Mouse (Mus musculus) hindbrain, embryonic 12.5 days (tissue): ENCODE results near the gene Slc6a9. TPM values are rescaled to one million over a fixed set of nuclear protein-coding genes. Genes with fewer than 3 reads are reported as not detected.

Source experiments
- ATAC-seq: fragments of 200-750 bp; cut with Nextera tagmentation; 2 replicates; pipeline ENCODE4 v1.8.0; 2017; ENCODE audit warnings: moderate TSS enrichment; ENCODE audit not compliant: low FRiP score
- H3K27ac ChIP-seq: fragments of 300-500 bp; sonication (generic); 2 replicates; pipeline ENCODE4 v1.5.1; 2016; ENCODE audit warnings: mild to moderate bottlenecking
- H3K27me3 ChIP-seq: fragments of 300-500 bp; sonication (generic); 2 replicates; pipeline ENCODE4 v1.6.1; 2016; ENCODE audit warnings: mild to moderate bottlenecking
- H3K36me3 ChIP-seq: fragments of 300-500 bp; sonication (generic); 2 replicates; pipeline ENCODE4 v1.6.1; 2016; ENCODE audit warnings: mild to moderate bottlenecking
- H3K4me1 ChIP-seq: fragments of 300-500 bp; sonication (generic); 2 replicates; pipeline ENCODE4 v1.6.1; 2016
- H3K4me2 ChIP-seq: fragments of 300-500 bp; sonication (generic); replicated peaks from 2 replicates; pipeline ENCODE4 v1.6.1; 2016; ENCODE audit warnings: mild to moderate bottlenecking
- H3K4me3 ChIP-seq: fragments of 300-500 bp; sonication (generic); 2 replicates; pipeline ENCODE4 v1.5.1; 2016; ENCODE audit warnings: mild to moderate bottlenecking
- H3K9ac ChIP-seq: fragments of 300-500 bp; sonication (generic); 2 replicates; pipeline ENCODE4 v1.6.1; 2016; ENCODE audit warnings: mild to moderate bottlenecking, moderate library complexity
- H3K9me3 ChIP-seq: fragments of 300-500 bp; sonication (generic); replicated peaks from 2 replicates; pipeline ENCODE4 v1.6.1; 2016; ENCODE audit warnings: mild to moderate bottlenecking
- WGBS: fragments of 180-500 bp; shearing (Covaris S2); methylation state at CpG from one replicate; pipeline ENCODE4 v1.1.7; 2016; 5-methylcytosine and 5-hydroxymethylcytosine counted together
- polyA plus RNA-seq: library from polyadenylated mRNA; unstranded; fragments of >200 nt; fragmentation: Nextera tagmentation; extraction: Ambion mirVana; gene quantifications from 2 replicates; pipeline ENCODE4 v1.2.1, GENCODE M21; 2016

Gene Slc6a9
- polyA plus RNA-seq, 1 experiment from 2014 or later: 19.7 TPM

DNA sequence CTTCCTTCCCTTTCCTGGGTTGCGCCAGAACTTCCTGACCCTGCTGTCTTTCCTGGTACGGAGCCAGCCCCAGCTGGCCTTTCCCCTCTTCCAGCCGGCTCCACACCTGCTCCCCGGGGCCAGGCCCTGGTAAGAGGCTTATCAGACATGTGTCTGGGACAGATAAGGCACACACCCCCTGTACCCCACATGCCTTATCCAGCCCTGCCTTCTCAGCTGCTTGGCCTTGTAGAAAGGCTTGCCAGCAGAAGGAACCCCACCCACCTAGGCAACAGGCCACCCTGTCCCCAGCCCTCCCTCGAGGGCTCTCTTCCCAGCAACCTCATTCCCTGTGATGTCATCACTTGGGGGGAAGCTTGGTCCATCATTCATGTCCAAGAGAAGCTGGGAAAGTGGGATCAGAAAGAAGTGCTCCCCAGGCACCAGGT lies 4.2 kb upstream of the Slc6a9 start:
- WGBS: 22% methylated on average over 5 of the region's 5 CpGs
- Histone ChIP-seq H3K4me3 (no peak overlapping the region), H3K36me3 (no peaks in the 10 kb centered on the region), H3K9me3 (no peaks in the 10 kb centered on the region), H3K4me2 (no peak overlapping the region; the same call in 1 of the 2 replicates), H3K4me1 (peaks cover 17% of the 10 kb centered on the region), H3K9ac (no peak overlapping the region), H3K27ac (no peak overlapping the region), H3K27me3 (peaks cover 13% of the 10 kb centered on the region; the same call in 1 of the 2 replicates)
- peak; percentile 54 for ATAC-seq

DNA sequence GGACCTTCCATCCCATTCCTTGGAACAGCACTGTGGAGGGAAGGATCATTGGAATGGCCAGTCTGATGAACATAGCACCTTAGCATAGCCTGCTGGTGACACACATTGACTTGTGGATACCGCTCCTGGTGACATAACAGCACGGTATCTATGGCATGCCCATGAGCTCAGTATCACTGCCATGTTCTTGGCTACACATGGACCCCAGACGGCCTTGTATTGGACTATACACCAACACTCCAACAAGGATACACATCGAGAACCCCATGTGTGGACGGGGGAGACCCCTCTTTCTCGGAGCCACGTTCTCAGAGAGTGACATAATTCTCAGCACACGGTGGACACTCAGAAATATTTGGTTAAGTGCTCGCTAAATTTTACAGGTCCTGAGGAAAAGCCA lies 3.5 kb upstream of the Slc6a9 start:
- peaks cover 13% of the 10 kb centered on the region; the same call in 1 of the 2 replicates for H3K27me3 ChIP-seq
- no peak overlapping the region for H3K4me2 ChIP-seq
- H3K27ac ChIP-seq: no peak overlapping the region
- H3K36me3 ChIP-seq: no peaks in the 10 kb centered on the region
- no peaks in the 10 kb centered on the region for H3K9me3 ChIP-seq
- H3K4me1 ChIP-seq: peaks cover 17% of the 10 kb centered on the region
- H3K4me3 ChIP-seq: no peak overlapping the region
- WGBS: 87% methylated on average over 9 of the region's 9 CpGs
- H3K9ac ChIP-seq: no peak overlapping the region
- ATAC-seq: no peak

DNA sequence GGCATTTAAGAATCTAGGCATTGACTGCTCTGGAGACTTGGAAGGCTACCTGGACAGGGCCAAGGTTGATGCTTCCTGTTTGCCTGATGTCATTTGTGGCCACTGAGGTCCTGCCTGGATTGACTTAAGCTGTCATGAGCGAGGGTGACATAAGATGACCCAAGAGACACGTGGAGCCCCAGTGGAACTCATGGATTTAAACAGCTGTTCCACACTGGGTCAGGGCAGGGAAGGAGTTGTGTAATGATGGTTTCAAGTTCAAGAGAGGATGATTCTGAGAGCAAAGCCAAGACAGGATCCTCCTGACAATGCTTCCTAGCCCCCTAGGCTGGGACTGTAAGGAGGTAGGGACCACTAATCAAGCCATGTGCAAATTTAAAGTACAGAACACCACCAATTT lies 2.8 kb upstream of the Slc6a9 start:
- peaks cover 13% of the 10 kb centered on the region; the same call in 1 of the 2 replicates for H3K27me3 ChIP-seq
- no peak overlapping the region for H3K4me2 ChIP-seq
- H3K36me3 ChIP-seq: no peaks in the 10 kb centered on the region
- WGBS: 70% methylated on average over 2 of the region's 2 CpGs
- H3K27ac ChIP-seq: no peak overlapping the region
- H3K4me1 ChIP-seq: peaks cover 17% of the 10 kb centered on the region
- no peak overlapping the region for H3K9ac ChIP-seq
- ATAC-seq: no peak
- no peaks in the 10 kb centered on the region for H3K9me3 ChIP-seq
- no peak overlapping the region for H3K4me3 ChIP-seq

DNA sequence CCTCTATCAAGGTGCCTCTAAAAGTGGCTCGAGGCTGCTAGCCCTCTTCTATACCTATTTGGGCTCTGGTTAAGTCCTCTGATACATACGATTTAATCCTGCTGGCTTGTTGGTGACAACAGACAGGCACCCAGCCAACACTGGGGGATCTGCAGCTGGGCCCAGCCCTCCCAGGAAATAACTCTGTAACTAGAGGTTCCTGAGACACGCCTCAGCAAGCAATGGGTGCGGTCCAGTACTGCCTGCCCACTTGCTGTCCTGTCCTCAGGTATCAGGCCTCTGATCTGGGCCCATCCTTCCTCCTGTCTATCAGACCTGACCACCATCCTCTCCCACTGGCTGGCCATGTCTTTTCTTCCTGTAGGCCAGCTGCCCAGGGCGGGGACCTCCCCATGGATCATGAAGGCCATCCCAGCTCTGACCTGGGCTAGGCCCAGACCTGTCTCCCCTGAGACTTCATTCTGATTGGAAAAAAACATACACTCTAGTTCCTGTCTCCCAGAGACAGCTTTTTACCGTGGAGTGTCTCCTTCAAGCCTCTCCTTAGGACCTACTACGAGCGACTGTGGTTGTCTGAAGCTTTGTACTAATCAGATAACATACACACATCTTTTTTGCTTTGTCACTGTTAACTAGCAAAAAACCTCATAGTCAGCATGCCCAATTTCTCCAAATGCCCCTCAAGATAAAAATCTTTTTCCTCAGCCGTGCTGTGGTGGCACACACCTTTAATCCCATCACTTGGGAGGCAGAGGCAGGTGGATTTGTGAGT lies 2.2 kb upstream of the Slc6a9 start:
- Histone ChIP-seq H3K4me2 (no peak overlapping the region), H3K9me3 (no peaks in the 10 kb centered on the region), H3K36me3 (no peaks in the 10 kb centered on the region), H3K27me3 (peaks cover 13% of the 10 kb centered on the region; the same call in 1 of the 2 replicates), H3K27ac (no peak overlapping the region), H3K9ac (no peak overlapping the region), H3K4me3 (no peak overlapping the region), H3K4me1 (peaks cover 17% of the 10 kb centered on the region)
- WGBS: 83% methylated on average over 9 of the region's 9 CpGs
- ATAC-seq: no peak

DNA sequence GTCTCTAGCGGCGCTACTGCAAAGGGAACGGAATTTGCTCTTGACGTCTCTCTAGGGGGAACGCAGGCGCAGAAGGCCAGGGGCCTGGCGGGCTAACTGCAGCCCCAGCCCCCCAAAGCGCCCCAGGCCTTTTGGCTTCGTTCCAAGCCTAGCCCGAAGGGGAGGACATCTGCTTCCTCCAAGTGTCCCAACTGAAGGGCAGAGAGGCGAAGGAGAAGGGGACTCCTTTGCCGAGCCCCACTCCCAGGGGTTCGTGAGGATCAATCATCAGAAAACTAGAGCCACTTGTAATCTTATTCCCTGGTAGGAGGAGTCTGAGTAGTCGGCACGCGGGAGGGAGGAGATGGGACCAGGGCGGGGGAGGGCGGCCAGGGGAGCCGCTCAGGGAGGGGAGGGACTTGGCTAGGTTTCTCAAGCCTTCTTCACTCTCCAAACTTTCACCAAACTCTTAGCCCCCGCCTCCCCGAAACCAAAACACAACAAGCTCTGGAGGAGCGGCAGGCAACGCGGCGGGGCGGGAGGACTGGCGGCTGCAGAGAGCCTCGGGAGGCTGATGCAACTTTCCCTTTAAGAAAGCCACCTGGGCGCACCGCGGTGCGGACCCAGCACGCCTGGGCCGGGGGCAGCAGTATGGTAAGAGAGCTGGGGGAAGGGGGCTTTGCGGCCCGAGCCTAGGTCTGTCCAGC lies 682 bp downstream of the Slc6a9 start:
- WGBS: 2% methylated on average over 36 of the region's 36 CpGs
- H3K9me3 ChIP-seq: no peaks in the 10 kb centered on the region
- H3K4me2 ChIP-seq: peak overlapping the region; percentile 89
- peak overlapping the region; percentile 81 for H3K27ac ChIP-seq
- peak; percentile 41 for ATAC-seq
- H3K4me1 ChIP-seq: peaks cover 12% of the 10 kb centered on the region
- H3K36me3 ChIP-seq: no peaks in the 10 kb centered on the region
- peak overlapping the region; percentile 76 for H3K4me3 ChIP-seq
- peaks cover 13% of the 10 kb centered on the region; the same call in 1 of the 2 replicates for H3K27me3 ChIP-seq
- H3K9ac ChIP-seq: peak overlapping the region; percentile 74

DNA sequence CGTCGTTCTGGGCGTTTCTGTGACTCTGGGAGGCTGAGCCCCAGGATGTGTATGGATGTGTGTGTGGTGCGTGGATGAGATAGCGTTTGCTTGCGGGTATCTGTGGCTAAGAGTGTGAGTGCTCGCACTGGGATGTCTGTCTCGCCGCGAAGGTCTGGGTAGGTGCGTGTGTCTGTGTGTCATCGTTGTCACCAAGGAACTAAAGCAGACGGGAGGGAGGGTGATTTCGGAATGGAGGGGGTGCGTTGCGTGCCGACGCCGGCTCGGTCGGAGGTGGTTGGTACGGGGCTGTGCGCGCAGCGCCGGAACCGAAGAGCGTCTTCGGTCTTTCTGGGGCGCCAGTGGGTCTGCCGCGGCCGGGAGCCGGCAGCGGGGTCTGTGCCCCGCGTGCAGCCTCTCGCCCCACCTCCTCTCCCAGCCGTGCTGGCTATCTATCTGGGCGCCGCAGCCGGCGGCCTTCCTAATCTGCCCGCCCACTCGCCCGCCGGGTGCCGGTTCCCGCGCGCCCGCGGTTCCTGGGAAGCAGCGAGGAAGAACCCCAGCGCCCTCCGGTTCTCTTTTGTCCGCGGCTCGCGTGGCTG lies 1.3 kb downstream of the Slc6a9 start:
- Histone ChIP-seq H3K9ac (peak overlapping the region; percentile 74), H3K4me3 (peak overlapping the region; percentile 76), H3K27me3 (peaks cover 12% of the 10 kb centered on the region; the same call in 1 of the 2 replicates), H3K27ac (peak overlapping the region; percentile 81), H3K9me3 (no peaks in the 10 kb centered on the region), H3K36me3 (no peaks in the 10 kb centered on the region), H3K4me2 (peak overlapping the region; percentile 89), H3K4me1 (peaks cover 8% of the 10 kb centered on the region; the same call in 1 of the 2 replicates)
- ATAC-seq: peak; percentile 41
- under 1% methylated on average over 60 of the region's 60 CpGs for WGBS

DNA sequence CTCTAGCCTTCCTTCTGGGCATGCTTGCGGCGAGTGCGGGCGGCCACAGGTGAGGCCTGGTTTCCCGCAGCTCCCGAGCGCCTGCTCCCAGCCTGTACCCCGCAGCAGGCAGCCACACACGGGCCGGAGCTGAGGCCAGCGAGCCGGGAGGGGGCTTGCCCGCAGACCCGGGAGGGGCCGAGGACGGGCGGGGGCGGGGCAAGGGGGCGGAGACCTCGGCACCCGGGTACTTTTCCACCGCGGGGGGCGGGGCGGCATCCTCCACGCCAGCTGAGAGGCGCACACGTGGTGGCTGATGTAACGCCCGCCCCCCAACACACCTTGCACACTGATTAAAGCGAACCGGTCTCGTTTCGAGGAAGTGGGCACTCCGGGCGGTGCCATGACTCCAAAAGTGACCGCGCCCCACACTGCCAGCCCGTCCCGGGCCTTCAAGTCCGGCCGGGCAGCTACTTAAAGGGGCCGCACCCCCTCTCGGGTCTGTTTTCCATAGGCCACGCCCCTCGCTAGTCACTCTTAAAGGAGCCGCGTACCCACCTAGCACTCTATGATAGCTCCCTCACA lies 2.0 kb downstream of the Slc6a9 start:
- peak overlapping the region; percentile 76 for H3K4me3 ChIP-seq
- peak; percentile 90 for ATAC-seq
- under 1% methylated on average over 42 of the region's 48 CpGs for WGBS

DNA sequence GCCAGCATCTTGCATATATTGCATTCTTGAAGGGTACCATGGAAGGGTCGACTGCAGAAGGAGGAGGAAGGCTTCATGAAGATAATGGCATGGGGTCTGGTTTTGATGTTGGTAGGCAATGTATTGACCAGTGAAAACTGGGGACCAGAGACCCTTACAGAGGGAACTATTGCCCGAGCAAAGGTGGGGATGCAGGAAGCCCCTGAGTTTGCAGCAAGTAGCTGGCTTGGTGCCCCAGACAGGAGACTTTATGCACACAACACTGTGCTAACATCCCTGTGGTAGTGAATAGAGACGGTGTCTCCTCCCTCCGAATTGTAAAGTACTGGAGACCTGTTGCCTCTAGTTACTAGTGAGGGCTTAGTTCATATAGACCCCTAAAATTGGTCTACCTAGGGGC lies 3.0 kb downstream of the Slc6a9 start:
- Histone ChIP-seq H3K4me2 (0 out of 2 replicates have a peak overlapping the region, but pooled peaks have one; percentile 89), H3K27ac (no peak overlapping the region), H3K36me3 (no peaks in the 10 kb centered on the region), H3K9me3 (no peaks in the 10 kb centered on the region), H3K4me1 (peaks cover 8% of the 10 kb centered on the region; the same call in 1 of the 2 replicates), H3K27me3 (0 out of 2 replicates have a peak, but pooled peaks cover 9% of the 10 kb centered on the region), H3K4me3 (no peak overlapping the region), H3K9ac (no peak overlapping the region)
- 73% methylated on average over 4 of the region's 4 CpGs for WGBS
- no peak for ATAC-seq

More for the DNA sequence above, 2.0 kb downstream of the Slc6a9 start:
- H3K4me1 ChIP-seq: peaks cover 8% of the 10 kb centered on the region; the same call in 1 of the 2 replicates
- H3K4me2 ChIP-seq: peak overlapping the region; percentile 89
- H3K9me3 ChIP-seq: no peaks in the 10 kb centered on the region
- H3K9ac ChIP-seq: peak overlapping the region; percentile 74
- peak overlapping the region; percentile 81 for H3K27ac ChIP-seq
- no peaks in the 10 kb centered on the region for H3K36me3 ChIP-seq
- H3K27me3 ChIP-seq: peaks cover 9% of the 10 kb centered on the region; the same call in 1 of the 2 replicates

DNA sequence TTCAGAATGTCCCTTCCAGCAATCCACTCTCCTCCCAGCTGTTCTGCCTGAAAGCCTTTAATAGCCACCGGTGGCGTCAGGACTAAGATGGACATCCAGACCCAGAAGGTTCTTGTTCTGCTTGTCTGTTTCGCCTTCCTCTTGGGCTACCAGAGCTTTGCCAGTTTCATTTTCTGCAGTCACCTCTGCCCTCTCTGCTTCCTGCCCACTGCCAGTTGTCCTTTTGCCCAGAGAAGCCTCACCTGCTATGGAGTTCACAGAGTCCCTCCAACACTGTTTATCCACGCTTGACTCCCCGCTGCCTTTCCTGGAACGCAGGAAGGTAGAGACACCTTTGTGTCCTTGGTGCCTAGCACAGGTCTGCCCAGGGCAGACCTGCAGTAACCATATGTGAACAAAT lies 5.1 kb downstream of the Slc6a9 start:
- Histone ChIP-seq H3K27ac (no peak overlapping the region), H3K4me2 (no peak overlapping the region), H3K4me3 (no peak overlapping the region), H3K9ac (no peak overlapping the region), H3K27me3 (no peaks in the 10 kb centered on the region), H3K9me3 (no peaks in the 10 kb centered on the region), H3K36me3 (no peaks in the 10 kb centered on the region), H3K4me1 (peaks cover 5% of the 10 kb centered on the region; the same call in 1 of the 2 replicates)
- 83% methylated on average over 6 of the region's 6 CpGs for WGBS
- no peak for ATAC-seq

DNA sequence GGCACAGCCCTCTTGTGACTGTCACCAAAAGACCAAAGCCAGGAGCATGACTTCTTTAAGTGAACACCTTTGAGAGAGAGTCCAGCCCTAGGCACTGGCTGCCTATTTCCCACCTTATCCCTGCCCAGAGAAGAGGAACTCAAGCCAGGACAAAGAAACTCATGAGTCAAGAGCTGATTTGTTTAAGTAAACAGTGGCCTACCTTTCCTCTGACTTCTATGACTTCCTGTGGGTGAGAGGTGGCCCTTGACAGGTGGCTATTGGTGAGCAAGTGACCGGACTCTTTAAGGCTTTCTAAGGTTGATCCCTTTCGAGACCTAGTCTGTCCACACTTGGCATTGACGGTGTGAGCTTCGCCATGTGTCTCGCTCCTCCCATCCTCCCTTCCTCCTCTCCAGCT lies 6.5 kb downstream of the Slc6a9 start:
- Histone ChIP-seq H3K4me3 (no peak overlapping the region), H3K9ac (no peak overlapping the region), H3K4me1 (0 out of 2 replicates have a peak, but pooled peaks cover 2% of the 10 kb centered on the region), H3K36me3 (no peaks in the 10 kb centered on the region), H3K27me3 (no peaks in the 10 kb centered on the region), H3K4me2 (no peak overlapping the region), H3K9me3 (no peaks in the 10 kb centered on the region), H3K27ac (no peak overlapping the region)
- no peak for ATAC-seq
- 94% methylated on average over 5 of the region's 5 CpGs for WGBS

DNA sequence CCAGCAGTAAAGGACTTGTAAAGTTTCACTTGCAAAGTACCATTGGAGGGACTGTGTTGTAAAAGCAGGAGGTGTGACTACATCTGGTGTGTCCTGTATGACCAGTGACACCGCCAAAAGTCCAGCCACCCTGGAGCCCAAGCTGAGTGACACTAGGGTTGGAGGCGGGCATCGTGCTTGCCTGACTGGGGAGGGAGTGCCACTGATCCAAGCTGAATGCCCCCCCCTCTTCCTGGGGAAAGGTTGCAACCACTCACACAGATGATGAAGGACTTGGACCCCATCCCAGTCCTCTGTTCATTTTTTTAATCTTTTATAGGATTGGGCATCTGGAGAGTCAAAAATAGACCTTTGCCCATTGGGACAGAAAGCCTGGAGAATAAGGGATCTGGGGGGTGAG lies 7.3 kb downstream of the Slc6a9 start:
- H3K27ac ChIP-seq: no peak overlapping the region

DNA sequence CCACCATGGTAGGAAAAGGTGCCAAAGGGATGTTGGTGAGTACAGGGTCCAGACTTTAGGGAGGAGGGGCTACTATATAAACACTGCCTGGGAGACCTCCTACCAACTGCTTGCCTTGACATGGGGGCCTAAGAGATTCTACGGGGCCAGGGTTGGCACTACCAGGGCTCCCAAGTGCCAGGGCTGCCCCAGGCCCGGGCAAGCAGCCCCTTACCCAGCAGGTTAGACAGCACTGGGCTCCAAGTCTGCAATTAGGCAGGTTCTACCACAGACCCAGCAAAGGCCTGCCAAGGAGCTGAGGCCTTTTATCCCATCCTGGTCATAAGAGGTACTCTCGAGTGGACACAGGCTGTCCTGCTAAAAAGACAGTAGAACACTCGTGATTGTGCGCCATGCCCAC lies 8.8 kb downstream of the Slc6a9 start:
- Histone ChIP-seq H3K4me2 (no peak overlapping the region), H3K4me1 (peaks cover 8% of the 10 kb centered on the region), H3K4me3 (no peak overlapping the region), H3K27me3 (no peaks in the 10 kb centered on the region), H3K27ac (no peak overlapping the region), H3K36me3 (no peaks in the 10 kb centered on the region), H3K9me3 (no peaks in the 10 kb centered on the region), H3K9ac (no peak overlapping the region)
- WGBS: 95% methylated on average over 5 of the region's 5 CpGs
- no peak for ATAC-seq

More for the DNA sequence above, 7.3 kb downstream of the Slc6a9 start:
- Histone ChIP-seq H3K9me3 (no peaks in the 10 kb centered on the region), H3K4me2 (no peak overlapping the region), H3K4me1 (0 out of 2 replicates have a peak, but pooled peaks cover 2% of the 10 kb centered on the region), H3K27me3 (no peaks in the 10 kb centered on the region), H3K36me3 (no peaks in the 10 kb centered on the region), H3K9ac (no peak overlapping the region), H3K4me3 (no peak overlapping the region)
- 86% methylated on average over 3 of the region's 3 CpGs for WGBS
- ATAC-seq: no peak
